27 mouse cellular contexts compared by ENCODE assay signal in the genomic region with DNA sequence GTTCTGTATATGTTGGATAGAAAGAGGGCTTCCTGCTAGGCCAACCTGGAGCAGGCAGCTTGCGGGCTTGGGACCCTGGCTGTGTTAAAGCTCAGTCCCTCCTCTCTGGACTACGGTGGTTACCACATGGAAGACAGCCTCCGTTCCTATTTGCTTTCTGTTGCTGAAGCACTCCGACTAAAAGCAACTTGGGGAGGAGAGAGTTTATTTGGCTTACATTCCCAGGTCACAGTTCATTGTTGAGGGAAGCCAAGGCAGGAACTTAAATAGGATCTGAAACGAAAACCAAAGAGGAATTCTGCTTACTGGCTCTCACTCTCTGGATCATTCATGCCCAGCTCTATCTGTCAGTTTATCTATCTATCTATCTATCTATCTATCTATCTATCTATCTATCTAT. TPM values are rescaled to one million over a fixed set of nuclear protein-coding genes. Genes with fewer than 3 reads are reported as not detected.
DNase-seq lines count a peak whose midpoint lies in the region; ATAC-seq and TF ChIP-seq lines count a peak whose summit lies in the region.
"Had no signal": no experiment of that assay in that cellular context is flagged by ENCODE, and none has a peak within 500 bp of the region (broad histone marks: within the 10 kb centered on the region; RNA-seq: fewer than 3 reads in every experiment).

No protein-coding gene starts in this region.

- no peaks in the 10 kb centered on the region for H3K36me3 ChIP-seq in liver, adult 2 months (ENCODE audit: control insufficient read depth, insufficient read depth, low read length)
- H3K36me3 ChIP-seq in liver, embryonic 11.5 days (ENCODE audit: control insufficient read depth, insufficient read depth, low read length), result no peaks in the 10 kb centered on the region
- H3K36me3 ChIP-seq in MEL (ENCODE audit: control insufficient read depth in 1 of 2, insufficient read depth in 2 of 2, low read length in 2 of 2), result peaks cover 0 to 29% of the 10 kb centered on the region in 2 experiments; a peak in 2 of 4 replicates
- no peaks in the 10 kb centered on the region for H3K36me3 ChIP-seq in liver, postnatal 0 days (replicated peaks; ENCODE audit: insufficient read depth, low read length)
- H3K36me3 ChIP-seq: forebrain, embryonic 10.5 days; G1E; heart, embryonic 15.5 days had no signal

- no peak for TF ChIP-seq EP300 in MEL (IDR thresholded peaks at IDR 0.05; ENCODE audit: low read depth in 1 of 2, low read length in 2 of 2)
- TF ChIP-seq EP300 in liver, postnatal 0 days (IDR thresholded peaks at IDR 0.05; ENCODE audit: low read depth), result no peak

- no peak for TF ChIP-seq POLR2A in liver, adult 2 months (IDR thresholded peaks at IDR 0.05; ENCODE audit: extremely low read depth, insufficient read depth, low read length)
- TF ChIP-seq POLR2A in MEL (IDR thresholded peaks at IDR 0.05; ENCODE audit: control insufficient read depth in 1 of 2, insufficient read depth in 1 of 2, low read depth in 1 of 2, low read length in 2 of 2, poor library complexity in 1 of 2), result no peak
- no peak for TF ChIP-seq POLR2A in bone marrow, adult 2 months (IDR thresholded peaks at IDR 0.05; ENCODE audit: borderline replicate concordance, control insufficient read depth, low read depth, low read length)

- WGBS in liver, adult 2 months, result 16% methylated on average over 5 of the region's 5 CpGs
- WGBS in liver, embryonic 11.5 days, result 78% methylated on average over 5 of the region's 5 CpGs
- 72% methylated on average over 5 of the region's 5 CpGs for WGBS in bone marrow, adult 2 months
- 57% methylated on average over 5 of the region's 5 CpGs for WGBS in liver, postnatal 0 days (ENCODE audit: insufficient replicate concordance)

- no peak for TF ChIP-seq CTCF in liver, adult 2 months (IDR thresholded peaks at IDR 0.05; ENCODE audit: low read depth, low read length)
- no peak for TF ChIP-seq CTCF in MEL (IDR thresholded peaks at IDR 0.05 in 2 of 3, conservative IDR thresholded peaks at IDR 0.05 in 1 of 3; ENCODE audit: control insufficient read depth in 1 of 3, insufficient read depth in 1 of 3, low read depth in 2 of 3, low read length in 3 of 3, poor library complexity in 1 of 3, severe bottlenecking in 1 of 3)
- no peak for TF ChIP-seq CTCF in bone marrow, adult 2 months (IDR thresholded peaks at IDR 0.05; ENCODE audit: control insufficient read depth, insufficient read depth, low read length)
- no peak for TF ChIP-seq CTCF in liver, postnatal 0 days (IDR thresholded peaks at IDR 0.05; ENCODE audit: low read depth)

- ATAC-seq in liver, embryonic 11.5 days (replicated peaks; ENCODE audit: low FRiP score), result no peak
- no peak for ATAC-seq in liver, postnatal 0 days
- ATAC-seq: forebrain, embryonic 13.5 days; forebrain, embryonic 16.5 days; hindbrain, postnatal 0 days; inflammation-experienced regulatory T-cells, adult 6 months had no signal

- no peak overlapping the region for H3K4me3 ChIP-seq in liver, adult 2 months (ENCODE audit: insufficient read depth, low read depth, low read length)
- no peak overlapping the region for H3K4me3 ChIP-seq in liver, embryonic 11.5 days (ENCODE audit: low read depth, low read length)
- no peak overlapping the region for H3K4me3 ChIP-seq in MEL (ENCODE audit: control insufficient read depth in 1 of 2, insufficient read depth in 1 of 2, low read depth in 2 of 2, low read length in 2 of 2)
- H3K4me3 ChIP-seq in bone marrow, adult 2 months (replicated peaks; ENCODE audit: control insufficient read depth, low read depth, low read length), result no peak overlapping the region
- no peak overlapping the region for H3K4me3 ChIP-seq in liver, postnatal 0 days (ENCODE audit: low read depth, low read length)
- H3K4me3 ChIP-seq: forebrain, embryonic 10.5 days; forebrain, embryonic 13.5 days; heart, embryonic 12.5 days; heart, embryonic 15.5 days had no signal

- H3K79me2 ChIP-seq in liver, adult 2 months (ENCODE audit: control insufficient read depth, insufficient read depth, low read length), result no peaks in the 10 kb centered on the region
- H3K79me2 ChIP-seq in MEL (ENCODE audit: control insufficient read depth, insufficient read depth, low read length, poor library complexity), result no peaks in the 10 kb centered on the region; the same call in 1 of the 2 replicates

- H3K9ac ChIP-seq in liver, adult 2 months (ENCODE audit: low read depth, low read length), result 0 out of 2 replicates have a peak overlapping the region, but pooled peaks have one; percentile 19
- no peak overlapping the region for H3K9ac ChIP-seq in liver, embryonic 11.5 days (ENCODE audit: low read depth, low read length)
- H3K9ac ChIP-seq in MEL (ENCODE audit: control insufficient read depth, low read depth, low read length, poor library complexity, severe bottlenecking), result no peak overlapping the region
- H3K9ac ChIP-seq in liver, postnatal 0 days (replicated peaks), result no peak overlapping the region
- H3K9ac ChIP-seq: forebrain, embryonic 13.5 days; heart, embryonic 12.5 days; heart, embryonic 15.5 days; hindbrain, embryonic 14.5 days had no signal

- H3K9me3 ChIP-seq in liver, embryonic 11.5 days (ENCODE audit: control insufficient read depth, low read length), result no peaks in the 10 kb centered on the region
- H3K9me3 ChIP-seq in MEL (replicated peaks; ENCODE audit: insufficient read depth, low read length), result no peaks in the 10 kb centered on the region
- H3K9me3 ChIP-seq in liver, postnatal 0 days (ENCODE audit: low read length), result no peaks in the 10 kb centered on the region
- H3K9me3 ChIP-seq: forebrain, embryonic 10.5 days; forebrain, embryonic 13.5 days; G1E; heart, embryonic 12.5 days; heart, embryonic 15.5 days had no signal

- H3K4me1 ChIP-seq in liver, adult 2 months (ENCODE audit: control insufficient read depth, insufficient read depth, low read length), result peaks cover 22% of the 10 kb centered on the region
- peaks cover 50% of the 10 kb centered on the region for H3K4me1 ChIP-seq in liver, embryonic 11.5 days (replicated peaks; ENCODE audit: control insufficient read depth, insufficient read depth, low read length)
- H3K4me1 ChIP-seq in MEL (ENCODE audit: control insufficient read depth in 1 of 2, insufficient read depth in 2 of 2, low read length in 2 of 2), result peaks cover 31 to 48% of the 10 kb centered on the region in 2 experiments
- peaks cover 28% of the 10 kb centered on the region for H3K4me1 ChIP-seq in bone marrow, adult 2 months (ENCODE audit: control insufficient read depth, insufficient read depth, low read length)
- peaks cover 57% of the 10 kb centered on the region for H3K4me1 ChIP-seq in liver, postnatal 0 days (ENCODE audit: insufficient read depth)

- TF ChIP-seq RAD21 in MEL (IDR thresholded peaks at IDR 0.05; ENCODE audit: low read depth, low read length), result no peak

- peak overlapping the region; percentile 79 for H3K27ac ChIP-seq in liver, adult 2 months (replicated peaks; ENCODE audit: insufficient read depth, low read depth, low read length)
- no peak overlapping the region for H3K27ac ChIP-seq in liver, embryonic 11.5 days (ENCODE audit: low read depth, low read length)
- H3K27ac ChIP-seq in MEL (ENCODE audit: control insufficient read depth, low read depth, low read length), result no peak overlapping the region
- peak overlapping the region; percentile 12; the same call in 1 of the 2 replicates for H3K27ac ChIP-seq in bone marrow, adult 2 months (ENCODE audit: control insufficient read depth, insufficient read depth, low read depth, low read length, poor library complexity)
- peak overlapping the region; percentile 60 for H3K27ac ChIP-seq in liver, postnatal 0 days (ENCODE audit: low read depth)
- H3K27ac ChIP-seq: forebrain, embryonic 10.5 days; forebrain, embryonic 13.5 days; heart, embryonic 15.5 days; hindbrain, embryonic 14.5 days; hindbrain, postnatal 0 days had no signal

- no peak overlapping the region for H3K4me2 ChIP-seq in liver, embryonic 11.5 days
- no peak overlapping the region for H3K4me2 ChIP-seq in liver, postnatal 0 days (ENCODE audit: low read depth, low read length)
- H3K4me2 ChIP-seq: forebrain, embryonic 13.5 days; heart, embryonic 12.5 days; heart, embryonic 15.5 days; hindbrain, embryonic 14.5 days had no signal

- H3K27me3 ChIP-seq in liver, adult 2 months (ENCODE audit: control insufficient read depth, insufficient read depth, low read length), result no peaks in the 10 kb centered on the region
- H3K27me3 ChIP-seq in liver, embryonic 11.5 days (replicated peaks; ENCODE audit: control insufficient read depth, insufficient read depth, low read length), result no peaks in the 10 kb centered on the region
- H3K27me3 ChIP-seq in MEL (ENCODE audit: control insufficient read depth in 1 of 2, insufficient read depth in 2 of 2, low read length in 2 of 2), result no peaks in the 10 kb centered on the region
- H3K27me3 ChIP-seq in liver, postnatal 0 days (ENCODE audit: insufficient read depth, low read length), result no peaks in the 10 kb centered on the region
- H3K27me3 ChIP-seq: CH12.LX; forebrain, embryonic 13.5 days; heart, embryonic 12.5 days; heart, embryonic 15.5 days had no signal

- DNase-seq in liver, adult 2 months (ENCODE audit: extremely low read depth, low read depth, low spot score), result peak; percentile 91
- DNase-seq in liver, embryonic 11.5 days (ENCODE audit: low spot score), result no peak
- no peak for DNase-seq in MEL (ENCODE audit: low read depth, low spot score)
- DNase-seq in liver, postnatal 0 days, result no peak
- no peak for DNase-seq in spleen, postnatal 36 days (ENCODE audit: low spot score in 2 of 2)
- no peak for DNase-seq in kidney, adult 11 months
- DNase-seq: adrenal gland, adult 8-10 months; adrenal gland, postnatal 25 days; B cell, adult 2 months; cerebellum, adult 18-20 months; cerebellum, adult 9-10 months; cerebellum, postnatal 14 days; gastrocnemius, postnatal 14 days; heart, adult 18-20 months; heart, postnatal 10 days; heart, postnatal 4 days had no signal

RNA-seq across cellular contexts. Expression of a gene that starts 11.0 kb away (rescaled TPM):
- total RNA-seq in liver, adult 2 months (2014; rRNA removed), result 20.5 and 21.7 TPM in 2 replicates
- polyA plus RNA-seq in liver, adult 2 months (2012; rRNA removed), result 26.1 and 26.7 TPM in 2 replicates
- polyA plus RNA-seq in liver, embryonic 11.5 days (2014; fragmentation: Nextera tagmentation; extraction: Ambion mirVana), result 5.6 and 7.4 TPM in 2 replicates
- 36.0 and 58.2 TPM in 2 replicates for total RNA-seq in MEL (2012; rRNA removed)
- 10 to 100 TPM in 1 of 2 experiments, not detected in 1; 63.9 TPM for polyA plus RNA-seq in MEL (2012; ENCODE audit: insufficient read depth in 1 of 2, insufficient read length in 2 of 2, low read depth in 1 of 2, low replicate concordance in 2 of 2, missing spikeins in 1 of 2)
- 21.0 and 44.8 TPM in 2 replicates for polyA plus RNA-seq in bone marrow, adult 2 months (2011; ENCODE audit: insufficient read depth, insufficient read length, low replicate concordance, missing spikeins)
- 22.8 and 24.4 TPM in 2 replicates for polyA plus RNA-seq in liver, postnatal 0 days (2015; fragmentation: Nextera tagmentation; extraction: Ambion mirVana)
- total RNA-seq: G1E had no signal

RNA-seq across cellular contexts. Expression of a gene that starts 13.7 kb away (rescaled TPM):
- 11.5 and 15.4 TPM in 2 replicates for total RNA-seq in liver, adult 2 months (2014; rRNA removed)
- 12.8 and 14.9 TPM in 2 replicates for polyA plus RNA-seq in liver, adult 2 months (2012; rRNA removed)
- polyA plus RNA-seq in liver, embryonic 11.5 days (2014; fragmentation: Nextera tagmentation; extraction: Ambion mirVana), result 216 and 222 TPM in 2 replicates
- total RNA-seq in MEL (2012; rRNA removed), result 591 and 659 TPM in 2 replicates
- 100 to 1,000 TPM in 1 of 2 experiments, not detected in 1; 531 TPM for polyA plus RNA-seq in MEL (2012; ENCODE audit: insufficient read depth in 1 of 2, insufficient read length in 2 of 2, low read depth in 1 of 2, low replicate concordance in 2 of 2, missing spikeins in 1 of 2)
- 47.7 and 81.1 TPM in 2 replicates for polyA plus RNA-seq in bone marrow, adult 2 months (2011; ENCODE audit: insufficient read depth, insufficient read length, low replicate concordance, missing spikeins)
- 55.6 and 62.2 TPM in 2 replicates for polyA plus RNA-seq in liver, postnatal 0 days (2015; fragmentation: Nextera tagmentation; extraction: Ambion mirVana)

RNA-seq across cellular contexts. Expression of a gene that starts 42.2 kb away (rescaled TPM):
- 15.5 and 22.9 TPM in 2 replicates for total RNA-seq in liver, adult 2 months (2014; rRNA removed)
- 24.6 and 30.7 TPM in 2 replicates for polyA plus RNA-seq in liver, adult 2 months (2012; rRNA removed)
- 4.6 and 6.5 TPM in 2 replicates for polyA plus RNA-seq in liver, embryonic 11.5 days (2014; fragmentation: Nextera tagmentation; extraction: Ambion mirVana)
- 23.2 and 26.1 TPM in 2 replicates for total RNA-seq in MEL (2012; rRNA removed)
- polyA plus RNA-seq in MEL (2012; ENCODE audit: insufficient read depth in 1 of 2, insufficient read length in 2 of 2, low read depth in 1 of 2, low replicate concordance in 2 of 2, missing spikeins in 1 of 2), result 100 to 1,000 TPM in 1 of 2 experiments, 10 to 100 TPM in 1; 55.7 to 122 TPM
- 40.0 and 82.8 TPM in 2 replicates for polyA plus RNA-seq in bone marrow, adult 2 months (2011; ENCODE audit: insufficient read depth, insufficient read length, low replicate concordance, missing spikeins)
- 1.8 and 1.9 TPM in 2 replicates for polyA plus RNA-seq in liver, postnatal 0 days (2015; fragmentation: Nextera tagmentation; extraction: Ambion mirVana)

RNA-seq across cellular contexts. Expression of a gene that starts 43.9 kb away (rescaled TPM):
- 30.5 and 31.8 TPM in 2 replicates for total RNA-seq in liver, adult 2 months (2014; rRNA removed)
- polyA plus RNA-seq in liver, adult 2 months (2012; rRNA removed), result 56.7 and 60.5 TPM in 2 replicates
- polyA plus RNA-seq in liver, embryonic 11.5 days (2014; fragmentation: Nextera tagmentation; extraction: Ambion mirVana), result 54.9 and 62.9 TPM in 2 replicates
- total RNA-seq in MEL (2012; rRNA removed), result 289 and 322 TPM in 2 replicates
- 100 to 1,000 TPM; 764 to 827 TPM for polyA plus RNA-seq in MEL (2012; ENCODE audit: insufficient read depth in 1 of 2, insufficient read length in 2 of 2, low read depth in 1 of 2, low replicate concordance in 2 of 2, missing spikeins in 1 of 2)
- 39.8 and 56.1 TPM in 2 replicates for polyA plus RNA-seq in bone marrow, adult 2 months (2011; ENCODE audit: insufficient read depth, insufficient read length, low replicate concordance, missing spikeins)
- 26.7 and 29.3 TPM in 2 replicates for polyA plus RNA-seq in liver, postnatal 0 days (2015; fragmentation: Nextera tagmentation; extraction: Ambion mirVana)

RNA-seq across cellular contexts. Expression of a gene that starts 47.8 kb away (rescaled TPM):
- total RNA-seq in liver, adult 2 months (2014; rRNA removed), result 0.83 and 1.9 TPM in 2 replicates
- polyA plus RNA-seq in liver, adult 2 months (2012; rRNA removed), result 7.9 and 10.1 TPM in 2 replicates
- polyA plus RNA-seq in liver, embryonic 11.5 days (2014; fragmentation: Nextera tagmentation; extraction: Ambion mirVana), result 0.96 and 1.7 TPM in 2 replicates
- total RNA-seq in MEL (2012; rRNA removed), result 4.5 and 7.6 TPM in 2 replicates
- polyA plus RNA-seq in MEL (2012; ENCODE audit: insufficient read depth in 1 of 2, insufficient read length in 2 of 2, low read depth in 1 of 2, low replicate concordance in 2 of 2, missing spikeins in 1 of 2), result 10 to 100 TPM in 1 of 2 experiments, not detected in 1; 11.4 TPM
- polyA plus RNA-seq in bone marrow, adult 2 months (2011; ENCODE audit: insufficient read depth, insufficient read length, low replicate concordance, missing spikeins), result 2.6 and 5.1 TPM in 2 replicates
- polyA plus RNA-seq in liver, postnatal 0 days (2015; fragmentation: Nextera tagmentation; extraction: Ambion mirVana), result 1.3 and 1.6 TPM in 2 replicates

Comparison
In these comparisons a context has a peak if more than half of its experiments do, and no peak if none do; other contexts are left out.
1. H3K27ac ChIP-seq: peak in liver, adult 2 months (single experiment), bone marrow, adult 2 months (single experiment) and liver, postnatal 0 days (single experiment); none in liver, embryonic 11.5 days (single experiment) and MEL (single experiment).